Mouse (Mus musculus) MEL (cell line): ENCODE measurements around the gene Usp1.

Experiments
- CTCF ChIP-seq, 3 experiments: IDR thresholded peaks in 2 of 3; conservative IDR thresholded peaks in 1 of 3; 2 replicates each; pipeline ENCODE4 v1.5.1; 2011 to 2012; ENCODE audit warnings: low read length in 3 of 3, low read depth in 2 of 3, mild to moderate bottlenecking in 2 of 3, improper control_type of control experiment in 1 of 3, inconsistent platforms in 1 of 3, mixed read lengths in 1 of 3, moderate library complexity in 1 of 3; ENCODE audit not compliant: control insufficient read depth in 1 of 3, insufficient read depth in 1 of 3, poor library complexity in 1 of 3, severe bottlenecking in 1 of 3
- EP300 ChIP-seq, 2 experiments: IDR thresholded peaks; 2 replicates each; pipeline ENCODE4 v1.6.1; 2011; ENCODE audit warnings: improper control_type of control experiment in 2 of 2, low read length in 2 of 2, low read depth in 1 of 2, mild to moderate bottlenecking in 1 of 2
- ZKSCAN1 ChIP-seq: IDR thresholded peaks from 2 replicates; pipeline ENCODE4 v1.6.1; 2012; ENCODE audit warnings: low read depth, mild to moderate bottlenecking, inconsistent platforms, low read length, improper control_type of control experiment, moderate library complexity

DNA sequence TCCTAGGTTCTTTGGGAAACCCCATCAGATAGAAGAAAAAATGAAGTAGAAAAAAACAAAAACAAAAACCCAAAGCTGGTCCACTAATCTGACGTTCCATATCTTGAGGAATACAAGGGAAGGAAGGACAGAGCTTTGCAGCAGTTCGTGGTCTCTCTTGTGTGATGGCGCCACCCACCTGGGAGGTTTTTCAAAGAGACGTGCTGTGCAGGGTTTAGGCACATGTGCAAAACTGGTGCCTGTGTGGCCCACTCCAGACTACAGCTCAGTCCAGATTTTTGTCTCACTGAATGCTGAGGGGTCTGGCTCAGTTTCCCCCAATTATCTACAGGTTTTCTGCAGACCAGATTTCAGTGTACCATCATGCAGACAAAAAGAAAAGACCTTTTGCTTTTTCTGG is 37.2 kb upstream of the Usp1 start:
- TF ChIP-seq ZKSCAN1 (no peak), EP300 (IDR thresholded peaks at IDR 0.05; ENCODE audit: low read depth in 1 of 2, low read length in 2 of 2) (no peak), CTCF (IDR thresholded peaks at IDR 0.05 in 2 of 3, conservative IDR thresholded peaks at IDR 0.05 in 1 of 3; ENCODE audit: control insufficient read depth in 1 of 3, insufficient read depth in 1 of 3, low read depth in 2 of 3, low read length in 3 of 3, poor library complexity in 1 of 3, severe bottlenecking in 1 of 3) (no peak)
